Mouse (Mus musculus) erythroblast, embryonic 14.5 days (primary cell): ENCODE measurements around the gene Dact3. TPM values are rescaled to one million over a fixed set of nuclear protein-coding genes. Genes with fewer than 3 reads are reported as not detected.

Source experiments
- H3K27me3 ChIP-seq: 2 replicates; pipeline ENCODE4 v1.6.1; 2012; ENCODE audit warnings: inconsistent platforms; ENCODE audit not compliant: control insufficient read depth
- H3K36me3 ChIP-seq: 2 replicates; pipeline ENCODE4 v1.6.1; 2012; ENCODE audit warnings: mild to moderate bottlenecking, inconsistent platforms; ENCODE audit not compliant: control insufficient read depth
- H3K4me1 ChIP-seq: 2 replicates; pipeline ENCODE4 v1.6.1; 2012; ENCODE audit warnings: inconsistent platforms; ENCODE audit not compliant: control insufficient read depth
- H3K4me3 ChIP-seq: replicated peaks from 2 replicates; pipeline ENCODE3; 2012; ENCODE audit warnings: moderate library complexity, mild to moderate bottlenecking, inconsistent platforms
- H3K9me3 ChIP-seq: 2 replicates; pipeline ENCODE4 v1.6.1; 2012; ENCODE audit warnings: low read length, inconsistent platforms, mixed read lengths; ENCODE audit not compliant: control insufficient read depth
- GATA1 ChIP-seq: IDR thresholded peaks from 2 replicates; pipeline ENCODE4 v1.6.1; 2012; ENCODE audit warnings: low read length, inconsistent platforms, mixed read lengths
- TAL1 ChIP-seq: IDR thresholded peaks from 3 replicates; pipeline ENCODE4 v1.6.1; 2012; ENCODE audit warnings: low read length, inconsistent platforms, mixed read lengths
- polyA plus RNA-seq: library from polyadenylated mRNA; stranded (reverse); fragments of >175 nt; gene quantifications from 2 replicates; pipeline ENCODE4 v1.2.3, GENCODE M21; 2012

Dact3 gene
- polyA plus RNA-seq, 1 experiment, result 0.02 TPM

DNA sequence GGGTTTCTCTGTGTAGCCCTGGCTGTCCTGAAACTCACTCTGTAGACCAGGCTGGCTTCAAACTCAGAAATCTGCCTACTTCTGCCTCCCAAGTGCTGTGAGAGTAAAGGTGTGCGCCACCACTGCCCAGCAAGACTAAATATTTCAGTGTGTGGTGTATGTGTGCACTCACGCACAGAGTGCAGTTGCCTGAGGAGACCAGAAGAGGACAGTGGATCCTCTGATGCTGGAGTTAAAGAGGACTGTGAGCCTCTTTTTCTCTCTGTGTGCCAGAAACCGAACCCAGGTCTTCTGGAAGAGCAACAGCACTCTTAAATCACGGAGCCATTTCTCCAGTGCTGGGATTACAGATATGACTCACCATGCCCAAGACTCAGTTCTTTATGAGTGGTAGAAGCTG is 1.7 kb upstream of the Dact3 start:
- no peaks in the 10 kb centered on the region for H3K9me3 ChIP-seq
- peaks cover 25% of the 10 kb centered on the region for H3K4me1 ChIP-seq
- H3K36me3 ChIP-seq, result peaks cover 5% of the 10 kb centered on the region; the same call in 1 of the 2 replicates
- H3K27me3 ChIP-seq, result peaks cover 21% of the 10 kb centered on the region
- H3K4me3 ChIP-seq, result no peak overlapping the region
- TF ChIP-seq GATA1 (no peak), TAL1 (no peak)

DNA sequence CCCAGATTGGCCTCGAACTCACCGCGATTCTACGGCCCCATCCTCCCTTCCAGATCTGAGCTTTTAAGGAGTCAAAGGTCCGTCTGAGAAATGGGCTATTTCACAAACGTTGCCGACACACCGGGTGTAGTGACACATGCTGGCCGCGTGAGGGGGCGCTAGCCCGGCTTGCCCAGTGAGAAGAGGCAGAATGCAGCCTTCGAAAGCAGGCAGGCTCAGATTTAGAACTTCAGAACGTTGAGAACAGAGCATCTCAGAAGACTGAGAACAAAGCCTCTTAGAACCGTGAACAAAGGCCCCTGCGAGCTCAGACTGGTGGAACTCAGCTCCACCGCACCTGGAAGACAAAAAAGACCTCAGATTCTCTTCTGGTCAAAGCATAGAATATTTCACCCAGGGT is 927 bp upstream of the Dact3 start:
- TF ChIP-seq TAL1, result no peak
- TF ChIP-seq GATA1, result no peak
- Histone ChIP-seq H3K9me3 (no peaks in the 10 kb centered on the region), H3K4me3 (peak overlapping the region; percentile 62), H3K27me3 (peaks cover 21% of the 10 kb centered on the region), H3K36me3 (peaks cover 5% of the 10 kb centered on the region; the same call in 1 of the 2 replicates), H3K4me1 (peaks cover 25% of the 10 kb centered on the region)

DNA sequence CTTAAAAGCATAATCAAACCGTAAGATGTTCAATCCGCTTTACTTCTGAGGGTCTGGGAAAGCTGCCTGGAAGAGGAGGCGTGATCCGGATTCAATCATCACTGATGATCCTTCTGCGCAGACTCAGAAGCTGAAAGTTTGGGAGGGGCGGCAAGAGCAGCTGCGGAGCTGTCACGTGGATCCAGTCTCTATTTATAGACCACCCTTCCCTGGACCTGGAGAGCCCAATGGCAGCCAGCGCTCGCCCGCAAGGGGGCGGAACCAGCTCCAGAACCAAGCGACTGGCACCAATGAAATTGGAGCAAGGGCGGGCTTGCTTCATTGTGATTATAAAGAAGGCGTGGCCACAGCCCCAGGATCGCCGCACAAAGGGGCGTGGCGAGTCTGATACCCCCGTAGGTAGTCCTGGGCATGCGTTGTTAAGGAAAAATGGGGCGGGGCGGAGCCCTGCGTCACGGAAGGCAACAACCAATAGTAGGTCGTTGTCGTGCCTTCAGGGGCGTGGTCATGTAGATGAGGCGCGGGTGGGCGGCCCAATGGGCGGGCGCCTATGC is 284 bp upstream of the Dact3 start:
- Histone ChIP-seq H3K9me3 (no peaks in the 10 kb centered on the region), H3K4me3 (peak overlapping the region; percentile 62), H3K27me3 (peaks cover 21% of the 10 kb centered on the region), H3K4me1 (peaks cover 25% of the 10 kb centered on the region), H3K36me3 (no peaks in the 10 kb centered on the region; the same call in 1 of the 2 replicates)
- no peak for TF ChIP-seq TAL1
- no peak for TF ChIP-seq GATA1

DNA sequence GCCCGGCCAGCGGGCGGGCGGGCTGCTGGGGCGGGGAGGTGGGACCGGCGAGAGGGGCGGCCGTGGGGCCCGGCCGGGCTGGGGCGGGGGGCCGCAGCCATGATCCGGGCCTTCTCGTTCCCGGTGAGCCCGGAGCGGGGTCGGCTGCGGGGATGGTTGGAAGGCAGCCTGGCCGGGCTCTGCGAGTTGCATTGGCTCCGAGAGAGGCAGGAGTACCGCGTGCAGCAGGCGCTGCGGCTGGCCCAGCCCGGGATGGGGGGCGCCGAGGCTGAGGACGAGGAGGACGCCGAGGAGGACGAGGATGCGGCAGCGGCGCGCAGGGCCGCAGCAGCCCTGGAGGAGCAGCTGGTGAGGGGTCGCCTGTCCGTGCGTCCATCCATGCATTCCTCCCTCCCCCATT is 209 bp downstream of the Dact3 start:
- H3K4me3 ChIP-seq, result peak overlapping the region; percentile 62
- no peaks in the 10 kb centered on the region for H3K9me3 ChIP-seq
- H3K4me1 ChIP-seq, result peaks cover 25% of the 10 kb centered on the region
- no peak for TF ChIP-seq GATA1
- TF ChIP-seq TAL1, result no peak
- H3K36me3 ChIP-seq, result no peaks in the 10 kb centered on the region
- peaks cover 24% of the 10 kb centered on the region for H3K27me3 ChIP-seq

DNA sequence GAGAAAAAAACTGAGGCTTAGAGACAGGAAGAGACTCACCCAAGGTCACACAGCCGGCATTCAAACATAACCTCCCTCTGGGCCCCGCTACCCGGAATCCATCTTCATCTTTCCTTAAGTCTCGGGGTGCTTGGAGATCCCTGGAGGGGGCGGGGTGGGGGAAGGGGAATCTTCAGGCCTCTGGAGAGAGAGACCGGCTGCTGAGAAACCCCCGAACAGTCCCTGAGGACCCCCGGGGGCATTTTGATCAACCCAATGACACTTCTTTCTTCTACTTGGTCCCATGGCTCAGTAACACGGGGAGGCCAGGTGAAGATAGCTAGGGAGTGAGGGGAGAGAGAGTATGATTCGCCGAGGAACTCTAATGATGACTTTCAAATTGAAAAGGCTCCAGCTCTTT is 889 bp downstream of the Dact3 start:
- Histone ChIP-seq H3K36me3 (no peaks in the 10 kb centered on the region), H3K9me3 (no peaks in the 10 kb centered on the region), H3K4me1 (peaks cover 25% of the 10 kb centered on the region), H3K27me3 (peaks cover 30% of the 10 kb centered on the region), H3K4me3 (no peak overlapping the region)
- TF ChIP-seq TAL1, result no peak
- TF ChIP-seq GATA1, result no peak

DNA sequence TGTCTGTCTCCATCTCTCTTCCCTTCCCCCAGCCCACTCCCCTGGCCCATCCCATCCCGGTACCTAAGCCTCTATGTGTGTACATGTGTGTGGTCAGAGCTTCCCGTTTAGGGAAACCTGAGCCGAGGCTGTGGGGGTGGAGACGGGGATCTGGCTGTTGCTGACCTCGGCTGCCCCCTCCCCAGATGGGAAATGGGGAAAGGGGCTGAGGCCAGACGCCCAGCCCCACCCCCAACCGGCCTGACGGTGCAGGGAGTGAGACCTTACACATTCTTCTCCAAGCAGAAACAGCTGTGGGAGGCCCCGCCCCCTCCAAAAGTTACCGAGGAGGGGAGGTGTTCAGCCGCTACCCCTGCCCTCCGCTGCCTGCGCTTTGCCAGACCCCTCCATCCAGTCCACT is 1.5 kb downstream of the Dact3 start:
- TF ChIP-seq GATA1 (no peak), TAL1 (no peak)
- H3K4me3 ChIP-seq, result no peak overlapping the region
- H3K4me1 ChIP-seq, result peaks cover 25% of the 10 kb centered on the region

DNA sequence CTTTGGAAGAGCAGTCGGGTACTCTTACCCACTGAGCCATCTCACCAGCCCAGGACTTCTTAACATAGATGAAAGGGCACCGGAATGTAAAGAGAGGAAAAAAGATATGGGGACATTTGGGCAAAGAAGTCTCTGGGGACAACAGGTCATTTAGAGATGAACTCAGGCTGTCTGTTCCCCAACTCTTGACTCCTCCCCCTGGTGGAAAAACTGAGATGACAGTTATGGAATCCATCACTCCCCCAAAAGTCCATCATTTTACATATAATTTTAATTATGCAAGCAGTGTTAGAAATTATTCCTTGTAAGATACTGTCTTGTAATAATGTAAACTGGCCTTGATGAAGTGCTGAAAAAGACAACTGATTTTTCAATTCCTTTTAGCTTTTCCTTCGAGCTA is 2.6 kb downstream of the Dact3 start:
- Histone ChIP-seq H3K9me3 (no peaks in the 10 kb centered on the region), H3K4me1 (peaks cover 25% of the 10 kb centered on the region), H3K36me3 (no peaks in the 10 kb centered on the region), H3K4me3 (no peak overlapping the region), H3K27me3 (peaks cover 35% of the 10 kb centered on the region)
- TF ChIP-seq GATA1, result no peak
- TF ChIP-seq TAL1, result no peak

More for the DNA sequence above, 1.5 kb downstream of the Dact3 start:
- Histone ChIP-seq H3K36me3 (no peaks in the 10 kb centered on the region), H3K9me3 (no peaks in the 10 kb centered on the region), H3K27me3 (peaks cover 35% of the 10 kb centered on the region)

DNA sequence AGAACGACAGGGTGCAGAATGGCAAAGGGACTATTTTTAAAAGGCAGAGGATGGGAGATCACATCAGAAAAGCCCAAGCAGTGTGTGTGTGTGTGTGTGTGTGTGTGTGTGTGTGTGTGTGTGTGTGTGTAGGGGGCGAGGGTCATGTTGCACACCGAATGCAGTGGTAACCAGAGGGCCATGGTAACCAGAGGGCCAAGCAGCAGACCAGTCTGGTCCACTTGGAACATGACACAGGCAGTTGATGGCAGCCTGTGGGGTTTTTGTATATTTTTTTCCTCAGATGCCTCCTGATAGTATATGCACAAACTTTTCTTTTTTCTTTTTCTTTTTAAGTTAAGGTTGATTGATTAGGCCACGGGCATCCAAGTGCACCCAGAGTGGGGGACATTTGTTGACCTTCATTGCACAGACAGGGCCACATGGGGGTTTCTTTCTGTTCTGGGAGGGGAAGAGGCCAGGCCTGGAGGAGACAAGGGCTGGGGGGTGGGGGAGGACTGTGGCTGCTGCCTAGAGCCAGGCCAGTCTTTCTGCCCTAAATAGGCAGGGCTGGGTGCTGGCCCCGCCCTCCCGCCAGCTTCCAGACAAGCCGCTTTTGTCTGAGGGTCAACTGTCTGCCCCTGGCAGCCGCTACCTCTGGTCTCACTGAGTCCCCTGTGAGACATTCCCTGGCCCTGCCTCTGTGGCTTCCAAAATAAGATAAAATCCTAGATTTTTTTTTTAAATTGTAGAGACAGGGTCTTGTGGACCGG is 4.9 kb downstream of the Dact3 start:
- TF ChIP-seq TAL1, result no peak
- no peak for TF ChIP-seq GATA1
- peaks cover 54% of the 10 kb centered on the region for H3K27me3 ChIP-seq
- H3K4me1 ChIP-seq, result peaks cover 12% of the 10 kb centered on the region
- H3K4me3 ChIP-seq, result no peak overlapping the region
- peaks cover 7% of the 10 kb centered on the region for H3K9me3 ChIP-seq
- H3K36me3 ChIP-seq, result no peaks in the 10 kb centered on the region

DNA sequence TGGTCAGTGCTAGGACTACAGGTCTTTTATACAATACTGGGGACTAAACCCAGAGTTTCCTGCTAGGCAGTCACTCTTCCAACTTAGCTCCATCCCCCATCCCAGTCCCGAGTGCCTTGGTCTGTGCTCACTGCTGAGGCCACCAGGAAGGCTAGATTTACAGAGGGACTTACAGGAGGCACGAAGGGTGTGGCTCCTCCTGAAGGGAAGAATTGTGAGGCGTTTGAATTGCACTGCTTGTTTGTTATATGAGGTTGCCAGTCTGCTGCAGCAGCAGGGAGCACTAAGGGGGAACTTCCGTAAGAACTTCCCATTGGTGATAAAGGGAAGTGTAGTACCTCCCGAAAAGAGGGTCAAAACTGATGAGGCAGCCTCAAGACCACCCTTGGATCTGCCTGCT is 5.5 kb downstream of the Dact3 start:
- H3K27me3 ChIP-seq, result peaks cover 57% of the 10 kb centered on the region

More for the DNA sequence above, 5.5 kb downstream of the Dact3 start:
- no peak for TF ChIP-seq GATA1
- no peak for TF ChIP-seq TAL1
- Histone ChIP-seq H3K9me3 (peaks cover 14% of the 10 kb centered on the region), H3K4me3 (no peak overlapping the region), H3K36me3 (no peaks in the 10 kb centered on the region; the same call in 1 of the 2 replicates), H3K4me1 (peaks cover 7% of the 10 kb centered on the region)
